Mouse (Mus musculus): ENCODE results near the gene Rpl27.

GRCm38 (mm10) chr11:101468731-101469130 is 26.6 kb downstream of the Rpl27 start:
- TF ChIP-seq CTCF (IDR thresholded peaks at IDR 0.05; ENCODE audit: extremely low read depth, insufficient read length, insufficient replicate concordance, low read depth, low read length) (no peak; the same call in 1 of the 2 replicates), POLR2A (IDR thresholded peaks at IDR 0.05; ENCODE audit: low read depth, low read length) (no peak)
